Mouse (Mus musculus): ENCODE measurements around the gene Kcnip1.

Kcnip1 gene

DNA sequence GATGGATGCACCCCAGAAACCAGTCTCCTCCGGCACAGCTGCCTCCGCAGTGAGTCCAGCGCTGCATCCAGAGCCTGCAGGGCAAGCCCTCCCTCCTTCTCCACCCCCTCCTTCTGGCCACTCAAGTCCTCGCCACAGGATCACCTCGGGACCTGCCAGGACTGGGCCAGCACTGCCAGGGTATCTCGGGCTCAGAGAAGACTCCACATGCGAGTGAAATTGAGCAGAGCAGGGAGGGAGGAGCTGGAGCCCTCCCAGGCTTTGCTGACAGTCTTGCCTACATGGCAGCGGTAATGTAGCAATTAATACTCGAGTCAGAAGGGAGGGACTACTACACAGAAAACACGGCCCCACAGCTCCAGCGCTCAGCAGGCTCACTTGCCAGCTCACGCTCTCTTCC is at the start of gene Kcnip1:
Kcnip1 (minus strand) TSS at position 215 of the 400 bp plus-strand sequence.
- no peak for DNase-seq

DNA sequence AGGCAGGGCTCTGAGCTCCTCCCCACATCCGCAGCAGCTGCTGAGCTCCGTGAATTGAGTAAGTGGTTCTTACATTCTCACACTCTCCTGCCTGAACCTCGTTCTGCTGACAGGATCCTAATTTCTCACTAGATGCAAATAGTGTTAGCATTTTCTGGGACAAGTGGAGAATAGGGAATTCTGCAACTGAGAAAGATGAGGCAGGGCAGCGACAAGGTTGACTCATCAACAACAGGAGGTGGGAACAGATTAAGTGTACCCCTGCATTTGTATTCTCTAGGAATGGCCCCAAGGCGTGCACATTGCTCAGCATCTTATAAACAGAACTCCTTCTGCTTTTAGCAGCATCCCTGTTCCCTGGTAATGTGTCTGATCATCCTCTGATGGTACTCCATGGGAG is 47.1 kb upstream of the Kcnip1 start:
- no peak for DNase-seq

DNA sequence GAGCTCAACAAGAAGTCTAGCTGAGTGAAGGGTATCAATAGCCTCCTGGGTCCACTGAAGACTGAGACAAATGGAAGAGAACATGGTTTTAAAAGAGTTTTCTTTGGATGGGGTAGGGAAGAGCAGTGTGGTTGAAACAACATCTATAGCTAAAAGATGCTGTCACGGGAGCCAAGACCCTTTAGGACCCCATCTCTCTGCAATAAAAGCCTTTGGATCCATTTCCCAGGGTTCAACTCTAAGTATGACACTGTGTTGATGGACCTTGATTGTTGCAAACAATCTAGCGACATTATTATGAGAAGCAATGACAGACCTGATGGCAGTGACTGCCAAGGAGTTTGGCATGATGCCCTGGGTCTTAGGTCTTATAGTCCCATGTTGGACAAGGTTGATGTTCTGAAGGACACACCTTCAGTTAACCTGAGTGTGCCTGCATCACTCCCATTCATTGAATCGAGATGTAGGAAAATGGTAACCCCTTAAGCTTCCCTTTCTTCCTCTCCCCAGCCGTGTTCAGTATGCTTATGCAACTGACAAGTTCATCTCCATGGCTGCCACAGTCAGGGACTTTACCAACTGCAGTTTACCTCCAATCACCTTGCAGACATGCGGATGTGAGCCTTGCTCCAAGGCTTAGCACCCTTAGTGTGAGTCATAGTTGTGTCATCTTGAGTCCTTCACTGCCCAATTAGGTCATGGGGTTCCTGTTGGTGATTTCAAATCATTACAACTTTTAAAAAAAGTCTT is 43.1 kb upstream of the Kcnip1 start:
- DNase-seq: no peak

DNA sequence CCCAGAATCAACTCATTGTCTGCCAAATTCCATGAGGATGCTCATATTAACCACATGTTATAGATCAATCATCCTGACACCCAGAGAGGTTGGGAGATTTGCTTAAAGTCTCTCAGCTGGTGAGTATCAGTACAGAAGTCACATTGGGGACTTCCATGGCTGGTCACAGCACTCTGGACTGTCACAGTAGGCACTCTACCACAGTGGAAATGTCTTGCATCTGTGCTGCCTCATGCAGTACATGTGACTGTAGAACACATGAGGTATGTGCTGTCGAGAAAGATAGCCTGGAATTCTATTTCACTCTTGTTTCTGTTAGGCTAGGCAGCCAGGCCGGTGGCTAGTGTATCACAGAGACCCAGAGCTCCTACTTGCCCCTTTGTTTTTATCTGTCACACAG is 41.8 kb upstream of the Kcnip1 start:
- DNase-seq: no peak

DNA sequence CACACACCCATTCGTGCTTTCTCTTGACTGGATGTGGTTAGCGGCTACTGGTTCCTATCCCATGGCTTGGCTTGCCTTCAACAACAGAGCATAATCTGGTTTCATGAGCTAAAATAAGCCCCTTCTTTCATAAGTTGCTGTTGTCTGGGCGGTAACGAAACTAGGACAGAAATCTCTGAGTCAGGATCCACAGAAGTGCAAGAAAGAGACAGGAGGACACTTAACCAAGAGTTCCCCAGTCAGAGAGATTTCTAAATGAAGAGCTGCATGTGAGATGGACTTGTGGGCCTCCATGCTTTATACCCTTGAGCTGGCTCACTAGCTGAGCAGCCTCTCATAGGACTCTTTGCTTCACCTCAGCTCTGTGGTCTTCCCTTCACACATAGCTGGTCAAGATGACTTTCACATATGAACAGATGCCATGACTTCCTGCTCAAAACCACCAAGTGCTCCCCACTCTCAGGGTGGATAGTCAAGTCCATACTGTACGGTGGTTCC is 41.1 kb upstream of the Kcnip1 start:
- DNase-seq: no peak

DNA sequence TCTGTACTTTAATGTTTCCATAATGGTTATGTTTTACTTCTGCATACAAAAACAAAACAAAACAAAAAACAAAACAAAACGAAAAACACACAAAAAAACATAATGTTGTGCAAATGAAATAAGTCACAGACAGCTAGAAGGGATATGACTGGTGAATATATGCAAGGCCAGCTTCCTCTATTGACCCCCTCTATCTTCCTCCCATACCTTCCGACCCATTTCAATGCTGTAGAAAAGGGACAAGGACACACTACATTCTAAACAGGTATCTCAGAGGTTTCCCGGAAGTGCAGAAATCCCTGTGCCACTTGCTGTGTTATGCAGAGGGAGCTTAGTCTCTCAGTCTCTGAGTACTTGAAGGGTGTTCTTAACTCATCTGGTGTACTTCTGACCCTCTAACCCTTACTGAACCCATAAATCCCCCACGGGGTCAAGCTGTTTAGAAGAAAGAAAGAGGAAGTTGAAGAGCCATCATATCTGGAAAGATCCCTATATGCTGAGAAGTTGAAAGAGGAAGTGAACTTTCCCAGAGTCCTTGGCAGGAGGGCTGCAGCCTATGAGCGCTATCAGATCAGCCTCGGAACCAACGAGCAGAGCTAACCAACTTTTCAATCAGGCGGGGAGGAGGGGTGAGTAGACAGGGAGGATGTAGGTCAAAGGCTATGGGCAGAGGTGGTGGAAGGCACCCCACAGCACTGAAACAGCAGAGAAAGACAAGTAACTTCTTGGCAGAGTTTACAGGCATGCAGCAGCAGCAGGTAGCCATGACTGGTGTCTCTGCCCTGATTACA is 38.3 kb upstream of the Kcnip1 start:
- DNase-seq: no peak

DNA sequence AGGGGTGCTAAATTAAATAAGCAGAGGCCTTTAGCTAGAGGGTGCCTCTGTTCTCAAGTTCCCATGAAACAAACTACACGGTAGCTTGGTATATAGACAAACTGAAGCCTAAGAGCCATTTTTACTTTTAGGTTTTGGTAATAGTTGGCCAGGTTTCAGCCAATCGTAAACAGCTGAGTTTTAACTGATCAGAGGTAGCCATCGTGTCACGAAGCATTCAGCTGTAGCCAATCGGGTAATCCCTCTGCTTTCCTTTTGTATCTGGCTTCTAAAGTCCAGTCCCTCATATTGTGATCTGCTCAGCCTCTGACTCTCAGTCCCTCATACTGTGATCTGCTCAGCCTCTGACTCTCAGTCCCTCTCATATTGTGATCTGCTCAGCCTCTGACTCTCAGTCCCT is 36.7 kb upstream of the Kcnip1 start:
- DNase-seq: no peak

DNA sequence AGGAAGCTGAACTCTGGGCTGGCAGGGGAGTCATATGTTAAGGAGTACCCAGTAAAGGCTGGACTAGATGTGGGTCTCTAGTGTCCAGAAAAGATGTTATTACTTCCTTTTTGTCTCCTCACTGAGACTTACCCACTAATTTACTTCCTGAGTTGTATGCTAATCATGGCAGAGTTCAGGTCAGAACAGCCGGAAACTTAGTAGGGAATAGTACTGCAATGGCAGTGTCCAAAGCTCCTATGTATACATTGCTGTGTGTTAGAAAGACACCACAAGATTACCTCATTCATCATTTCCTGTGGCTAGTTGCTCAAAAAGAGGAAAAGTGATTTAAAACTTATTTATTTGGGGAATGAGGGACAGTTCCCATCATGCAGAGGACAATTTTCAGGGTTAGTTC is 32.1 kb upstream of the Kcnip1 start:
- no peak for DNase-seq

DNA sequence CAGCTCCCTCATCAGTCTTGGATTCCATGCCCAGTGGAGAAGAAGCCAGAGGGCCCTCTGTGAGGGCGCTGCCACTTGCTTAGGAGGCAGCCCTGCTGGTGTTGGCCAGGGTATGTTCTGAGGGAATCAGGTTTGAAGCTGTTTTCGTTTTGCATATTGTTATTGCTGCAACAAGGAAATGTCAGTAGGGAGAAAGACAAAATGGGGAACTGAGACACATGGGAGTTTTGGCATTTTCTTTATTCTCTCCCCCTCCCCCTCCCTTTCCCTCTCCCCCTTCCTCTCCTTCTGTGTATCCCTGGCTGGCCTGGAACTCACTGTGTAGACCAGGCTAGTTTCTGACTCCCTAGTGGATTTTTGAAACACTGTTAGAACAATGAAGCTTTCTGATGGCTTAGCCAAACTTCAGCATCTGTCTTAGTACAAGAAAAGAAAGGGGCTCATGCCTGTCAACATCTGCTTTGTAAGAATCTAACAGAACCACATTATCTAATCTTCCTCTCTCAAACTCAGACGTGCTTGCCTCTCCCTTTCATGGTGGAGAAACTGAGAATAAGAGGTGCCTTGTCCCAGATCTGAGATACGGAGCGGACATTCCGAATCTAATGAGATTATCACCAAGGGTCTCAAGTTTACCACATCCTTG is 19.2 kb upstream of the Kcnip1 start:
- DNase-seq: no peak

DNA sequence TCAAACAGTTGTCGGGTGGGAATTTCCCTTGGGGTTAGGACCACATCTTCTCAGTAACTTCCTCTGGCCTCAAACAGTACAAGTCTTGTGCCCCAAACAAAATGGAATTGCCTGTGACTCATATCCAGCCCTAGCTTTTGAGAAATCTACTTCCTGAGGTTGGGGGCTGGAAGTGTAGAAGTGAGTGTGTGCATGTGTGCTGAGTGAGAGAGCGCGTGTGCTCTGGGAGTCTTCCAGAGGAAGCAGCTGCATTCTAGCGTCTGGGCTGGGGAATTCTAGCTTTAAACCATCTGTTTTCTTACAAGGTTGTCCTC is 17.9 kb upstream of the Kcnip1 start:
- no peak for DNase-seq

DNA sequence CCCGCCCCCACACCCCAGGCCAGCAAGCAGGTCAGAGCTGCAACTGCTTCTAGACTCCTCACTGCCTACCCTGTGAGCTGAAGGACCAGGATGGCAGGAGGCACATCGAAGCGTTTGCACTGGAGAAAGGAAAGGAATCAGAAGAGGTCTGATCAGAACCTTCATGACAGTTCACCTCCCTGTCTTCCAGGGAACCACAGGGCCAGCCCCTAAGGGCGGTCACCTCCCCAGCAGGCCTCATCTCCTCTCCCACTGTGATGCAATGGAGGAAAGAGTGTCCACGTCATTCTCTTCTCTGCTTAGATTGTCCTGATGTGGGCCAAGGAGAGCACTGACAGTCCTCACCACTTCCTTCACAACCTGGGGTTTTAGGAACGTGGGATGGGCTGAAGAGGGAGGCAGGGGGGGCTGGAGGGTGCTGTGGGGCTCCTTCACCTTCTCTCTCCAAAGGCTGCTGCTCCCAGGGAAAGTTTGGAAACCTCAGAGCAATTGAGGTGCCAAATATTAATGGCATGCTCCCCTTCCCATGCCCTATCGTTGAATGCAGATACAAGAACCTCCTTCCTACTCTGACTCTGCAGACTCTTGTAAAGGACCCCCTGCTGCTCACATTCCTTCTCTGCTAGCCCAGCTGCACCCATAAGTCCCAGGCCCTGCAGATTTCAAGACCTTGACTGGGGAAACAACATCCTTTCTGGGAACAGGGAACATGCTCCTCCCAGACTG is 17.3 kb upstream of the Kcnip1 start:
- DNase-seq: no peak

DNA sequence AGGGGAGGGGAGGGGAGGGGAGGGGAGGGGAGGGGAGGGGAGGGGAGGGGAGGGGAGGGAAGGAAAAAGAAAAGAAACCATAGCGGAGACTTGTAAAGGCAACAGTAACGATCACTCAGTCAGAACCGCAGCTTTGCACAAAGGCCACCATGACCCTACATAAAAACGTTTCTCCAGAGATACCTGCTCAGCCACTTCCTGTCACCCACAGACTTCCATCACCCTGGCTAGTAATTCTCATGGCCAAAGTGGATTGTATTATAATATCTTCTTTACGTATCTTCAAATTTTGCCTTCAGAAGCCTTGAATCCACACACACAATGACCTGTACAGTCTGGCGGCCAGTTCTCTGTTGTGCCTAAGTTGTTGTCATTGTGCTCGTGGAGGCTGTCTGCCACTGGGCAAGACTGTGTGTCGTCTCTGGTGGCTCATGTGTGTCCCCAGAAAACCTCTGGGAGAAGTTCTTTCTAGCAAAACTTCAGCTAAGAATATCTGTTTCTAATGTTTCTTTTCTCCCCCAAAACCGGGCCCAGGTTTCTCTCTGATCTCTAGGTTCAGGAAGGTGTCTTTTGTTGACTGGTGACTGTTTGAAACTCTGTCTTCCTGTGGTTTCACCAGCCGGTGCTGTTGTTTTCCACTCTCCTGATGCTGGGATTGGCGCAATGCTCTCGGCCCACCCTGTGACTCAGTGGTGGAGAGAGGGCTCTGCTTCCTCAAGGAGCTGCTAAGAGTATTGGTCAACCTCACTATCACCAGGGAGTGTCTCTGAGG is 16.6 kb upstream of the Kcnip1 start:
- DNase-seq: no peak

DNA sequence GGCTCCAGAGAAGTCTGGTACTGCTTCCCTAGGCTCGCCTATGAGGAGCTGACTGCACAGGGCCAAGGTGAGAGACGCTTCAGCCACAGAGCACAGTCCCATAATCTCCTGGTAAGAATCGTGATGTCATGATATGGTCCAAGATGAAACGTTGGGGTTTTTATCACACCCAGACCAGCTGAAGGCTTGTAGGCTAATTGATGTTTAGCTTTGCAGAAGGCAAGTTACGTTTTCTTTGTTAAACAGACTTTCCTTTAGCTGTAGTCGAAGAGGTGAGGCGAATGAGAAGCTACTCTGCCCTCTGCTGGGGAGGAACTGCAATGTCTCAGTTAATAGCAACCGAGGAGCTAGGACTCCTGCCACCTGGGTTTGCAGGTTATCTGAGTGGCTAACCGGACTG is 15.8 kb upstream of the Kcnip1 start:
- DNase-seq: peak; percentile 43

DNA sequence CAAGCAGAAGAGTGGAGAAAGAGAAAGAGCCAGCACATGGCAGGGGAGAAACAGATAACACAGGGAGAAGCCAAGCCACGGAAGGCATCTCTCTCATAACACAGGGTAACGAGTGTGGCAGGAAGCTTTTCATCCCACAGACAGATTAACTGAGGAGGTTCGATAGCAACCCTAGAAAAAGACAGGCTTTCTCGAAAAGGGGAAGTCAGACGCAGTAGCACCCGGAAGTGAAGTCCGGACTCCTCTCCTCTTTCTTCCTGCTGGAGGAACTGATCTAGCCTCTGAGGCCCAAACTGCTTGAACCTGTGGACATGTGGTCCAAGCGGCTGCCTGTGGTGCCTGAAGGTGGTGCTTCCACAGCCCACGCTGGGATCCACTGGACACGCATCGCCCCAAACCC is 15.3 kb upstream of the Kcnip1 start:
- DNase-seq: no peak

DNA sequence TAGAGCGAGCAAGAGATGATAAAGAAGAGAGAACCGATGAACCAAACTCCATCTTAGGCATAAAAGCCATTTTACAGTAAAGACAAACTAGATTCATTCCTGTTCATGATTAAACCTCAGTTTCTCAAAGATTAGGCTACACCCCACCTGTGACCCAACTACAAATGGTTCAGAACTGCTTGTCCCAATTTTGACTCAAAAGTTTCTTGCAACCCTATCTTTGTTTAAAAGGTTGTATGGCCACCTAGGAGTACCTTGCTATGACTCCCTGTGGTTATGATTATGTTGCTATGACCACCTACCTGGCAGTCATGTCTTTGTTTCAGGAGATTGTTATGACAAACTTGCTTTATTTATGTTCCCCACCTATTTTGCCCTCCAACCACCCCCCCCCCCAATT is 14.7 kb upstream of the Kcnip1 start:
- no peak for DNase-seq

DNA sequence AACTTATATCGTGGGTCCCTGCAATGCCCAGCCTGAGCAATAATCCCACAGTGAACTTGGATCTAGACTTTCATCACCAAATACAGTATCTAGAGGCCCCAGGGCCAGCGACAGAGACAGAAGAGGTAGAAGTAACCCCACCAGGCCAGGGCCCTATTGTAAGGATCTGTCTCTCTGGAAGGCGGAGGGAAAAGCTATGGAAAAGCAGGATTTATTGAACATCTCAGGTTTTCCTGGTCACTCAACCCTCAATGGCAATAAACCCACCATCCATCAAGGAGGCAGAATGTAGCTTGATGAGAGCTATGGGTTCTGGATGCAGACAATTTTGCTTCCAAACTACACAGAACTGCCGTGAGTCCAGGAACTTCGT is 9.6 kb upstream of the Kcnip1 start:
- no peak for DNase-seq

DNA sequence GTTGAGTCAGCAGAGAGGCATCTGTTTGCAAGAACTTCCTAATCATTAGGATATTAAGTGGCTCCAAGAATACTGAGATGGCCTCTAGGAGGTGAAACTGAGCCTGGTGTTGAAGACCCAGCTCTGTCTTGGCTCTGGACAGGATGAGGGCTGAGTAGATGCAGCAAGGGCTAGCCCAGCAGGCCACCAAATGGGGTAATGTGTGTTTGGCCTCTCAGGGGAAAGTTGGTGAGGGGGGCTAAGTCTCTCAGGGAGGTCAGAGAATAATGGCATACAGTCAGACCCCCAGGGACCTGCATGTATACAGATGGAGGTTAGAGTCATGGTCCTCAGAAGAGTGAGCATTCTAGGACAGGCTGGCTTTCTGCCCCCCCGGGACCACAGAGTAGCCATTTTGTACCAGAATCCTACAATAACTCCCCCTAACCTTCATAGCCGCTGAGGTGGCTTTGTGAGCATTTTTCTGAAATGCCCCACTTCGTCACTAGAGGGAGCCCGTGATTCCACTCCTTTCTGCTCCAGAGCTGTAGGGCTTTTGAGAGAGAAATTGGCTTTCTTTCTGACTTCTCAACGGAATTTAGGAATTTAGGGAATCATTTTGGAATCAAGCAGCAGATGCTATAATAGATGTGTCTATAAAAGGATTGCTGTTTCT is 9.1 kb upstream of the Kcnip1 start:
- DNase-seq: peak; percentile 55

DNA sequence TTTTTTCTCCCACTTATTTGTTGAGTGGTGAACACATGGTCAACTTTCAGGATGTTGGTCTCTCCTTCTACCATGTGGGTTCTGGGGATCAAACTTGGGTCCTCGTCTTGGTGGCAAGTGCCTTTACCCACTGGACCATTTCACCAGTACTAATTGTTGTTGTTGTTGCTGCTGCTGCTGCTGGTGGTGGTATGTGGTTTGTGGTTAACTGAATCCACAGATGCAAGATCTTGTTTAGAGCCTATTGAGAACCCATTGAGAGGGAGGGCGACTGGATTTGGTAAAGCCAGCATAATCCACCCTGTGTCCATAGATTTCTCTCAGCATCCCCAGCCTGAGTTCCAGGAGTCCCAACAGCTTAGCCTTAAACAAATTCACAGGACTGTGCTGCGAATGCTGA is 7.5 kb upstream of the Kcnip1 start:
- DNase-seq: no peak

DNA sequence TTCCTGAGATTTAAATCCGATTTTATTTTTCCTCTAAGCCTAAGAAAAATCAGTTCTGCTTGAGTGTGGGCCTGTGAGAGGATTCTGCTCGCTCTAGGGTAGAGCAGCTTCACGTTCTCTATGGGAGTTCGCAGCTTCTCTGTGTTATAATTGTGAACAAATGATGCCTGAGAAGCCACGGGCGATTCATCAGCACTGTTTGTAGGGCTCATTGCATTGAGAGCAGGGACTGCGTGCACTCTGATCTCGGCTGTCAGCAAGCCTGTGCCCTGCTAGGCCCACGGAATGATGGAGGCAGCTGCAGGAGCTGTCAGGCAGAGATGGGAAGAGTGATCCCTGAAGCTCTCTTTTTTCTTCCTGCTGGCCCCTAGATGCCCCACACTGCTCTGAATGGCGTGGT is 5.3 kb upstream of the Kcnip1 start:
- no peak for DNase-seq

DNA sequence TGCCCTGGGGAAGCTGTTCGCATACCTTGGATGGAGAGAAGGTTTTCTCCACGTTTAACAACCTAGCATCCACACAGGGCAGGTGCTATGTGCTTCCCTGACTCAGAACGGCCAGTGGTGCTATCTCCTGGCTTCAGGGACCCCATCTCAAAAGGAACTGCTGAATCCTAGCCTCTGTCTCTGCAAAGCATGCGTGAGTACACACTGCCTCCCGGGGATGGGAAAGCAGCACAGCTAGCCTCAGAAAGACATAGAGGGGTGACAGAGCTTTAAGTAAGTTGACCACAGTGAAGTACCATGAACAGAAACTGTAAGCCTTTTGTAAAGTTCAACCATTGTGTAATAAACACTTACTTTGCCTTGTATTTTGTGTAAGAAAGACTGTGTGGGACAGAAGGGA is 544 bp upstream of the Kcnip1 start:
- no peak for DNase-seq

DNA sequence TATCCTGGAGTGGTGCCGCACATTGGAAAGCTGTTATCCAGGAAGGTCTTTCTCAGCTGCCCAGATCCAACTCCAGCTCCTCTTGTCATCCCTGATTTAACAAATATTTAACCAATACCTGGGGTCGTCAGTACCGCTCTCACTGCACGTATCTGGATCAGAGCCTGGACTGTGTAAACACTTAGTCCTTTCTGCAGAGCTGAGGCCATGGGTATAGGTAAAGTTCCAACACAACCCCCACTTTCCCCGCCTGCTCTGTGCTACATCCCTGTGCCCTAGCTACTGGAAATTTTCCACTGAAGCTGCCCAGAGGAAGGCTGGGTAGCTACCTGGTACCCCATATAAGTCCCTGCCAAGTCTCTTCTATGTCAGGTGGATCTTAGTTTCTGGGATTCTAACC is 3.0 kb downstream of the Kcnip1 start:
- DNase-seq: no peak

DNA sequence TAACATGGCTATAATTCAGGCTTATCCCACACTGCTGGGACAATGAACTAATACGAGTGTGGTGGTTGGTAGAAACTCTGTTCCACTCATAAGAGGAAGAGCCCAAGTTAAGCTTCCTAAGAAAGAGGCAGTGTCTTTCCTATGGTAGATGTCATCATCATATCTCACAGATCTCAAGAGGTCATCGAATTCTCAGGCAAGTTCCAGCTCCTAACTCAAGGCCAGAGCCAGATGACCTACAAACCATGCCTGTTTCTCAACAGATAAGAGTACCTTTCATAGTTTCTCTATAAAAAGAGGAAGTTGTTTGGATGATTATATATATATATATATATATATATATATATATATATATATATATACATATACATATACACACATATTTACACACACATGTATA is 6.4 kb downstream of the Kcnip1 start:
- DNase-seq: no peak
